Mouse (Mus musculus): ENCODE measurements around the gene 4430402I18Rik.
"Not testable (repeated sequence)": the region's sequence is repeated elsewhere in the genome, so short reads cannot be mapped to it uniquely, and the experiment has no call there.

4430402I18Rik gene

GRCm38 (mm10) chr19:28967652-28968051 is at the start of gene 4430402I18Rik:
Gene 4430402I18Rik (minus strand): TSS chr19:28967800.
- in situ Hi-C loops (cut with MseI, MboI) = no loop called here

DNA sequence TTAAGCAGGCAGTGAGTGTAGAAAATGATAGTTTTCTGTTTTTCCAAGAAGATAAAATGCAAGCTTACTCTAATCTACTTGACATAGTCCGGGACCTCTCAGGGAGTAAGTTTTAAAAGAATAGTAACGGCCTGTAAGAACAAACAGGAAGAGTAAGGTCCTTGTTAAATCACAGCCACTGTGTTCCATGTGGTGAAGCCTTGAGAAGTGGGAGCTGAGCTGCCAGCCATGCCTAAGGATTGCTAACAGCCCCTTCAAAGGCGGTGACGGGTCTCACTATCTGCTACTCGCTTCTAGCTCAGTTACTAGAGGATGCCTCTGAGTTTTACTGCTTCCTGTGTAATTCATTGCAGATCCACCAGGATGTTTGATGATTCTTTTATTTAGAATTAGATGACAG is 49.2 kb upstream of the 4430402I18Rik start:
- in situ Hi-C loops (cut with MseI, MboI) = no loop called here

DNA sequence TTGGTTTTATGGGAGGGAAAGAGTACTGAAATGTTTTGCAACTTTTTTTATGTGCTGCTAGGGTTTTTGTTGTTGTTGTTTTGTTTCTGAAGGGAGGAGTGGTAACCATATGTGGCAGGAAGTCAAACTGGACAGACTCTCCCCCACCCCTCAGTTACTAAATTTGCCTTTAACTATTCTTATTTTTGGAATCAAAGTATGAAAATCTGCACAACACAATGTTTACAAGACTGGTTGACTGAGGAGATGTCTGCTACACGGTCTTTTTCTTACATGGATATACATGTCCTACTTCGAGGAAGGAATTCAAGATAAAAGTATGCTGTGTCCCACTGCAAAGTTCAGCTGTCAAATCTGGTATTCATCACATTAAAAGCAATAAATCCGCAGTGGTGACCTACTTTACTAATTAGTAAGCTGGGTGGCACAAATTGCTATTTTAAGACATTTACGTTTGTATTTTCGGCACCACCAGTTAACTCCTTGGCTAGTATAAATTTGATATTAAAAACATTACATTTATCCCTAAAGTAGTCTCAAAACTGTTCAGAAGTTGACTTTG is 48.7 kb upstream of the 4430402I18Rik start:
- in situ Hi-C loops (cut with MseI, MboI) = no loop called here

DNA sequence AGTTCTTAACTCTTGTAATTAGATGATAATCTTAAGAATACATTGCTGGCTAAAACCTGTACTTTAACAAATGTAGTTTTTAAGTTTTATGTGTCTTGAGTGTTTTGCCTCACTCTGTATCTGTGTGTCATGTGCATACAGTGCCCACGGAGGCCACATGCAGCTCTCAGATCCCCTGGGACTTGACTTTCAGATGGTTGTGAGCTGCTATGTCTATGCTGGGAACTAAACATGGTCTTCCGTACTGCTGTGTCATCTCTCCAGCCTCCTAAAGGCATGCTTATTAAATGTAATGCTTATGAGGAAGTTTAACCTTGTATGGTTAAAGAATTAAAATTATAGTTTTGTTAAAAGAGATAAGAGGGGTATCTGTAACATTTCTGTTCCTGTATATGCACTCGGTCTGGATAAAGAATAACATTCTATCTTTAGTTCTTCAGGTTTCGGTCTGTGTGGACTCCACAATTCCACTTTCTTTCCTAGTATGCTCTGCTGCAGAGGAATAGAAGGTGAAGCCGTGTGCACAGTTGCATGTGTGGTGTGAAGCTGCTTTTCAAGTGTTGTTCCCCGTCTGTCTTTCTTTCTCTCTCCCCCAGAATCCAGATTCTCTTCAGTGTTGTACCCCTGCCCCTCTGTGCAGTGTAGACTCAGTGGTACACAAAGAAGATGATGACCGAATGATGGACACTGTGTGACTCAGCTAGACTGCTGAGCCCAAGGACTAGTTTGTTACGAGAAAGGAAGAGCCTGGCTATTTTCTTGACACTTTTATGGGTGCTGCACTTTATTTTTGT is 48.0 kb upstream of the 4430402I18Rik start:
- in situ Hi-C loops (cut with MseI, MboI) = no loop called here

DNA sequence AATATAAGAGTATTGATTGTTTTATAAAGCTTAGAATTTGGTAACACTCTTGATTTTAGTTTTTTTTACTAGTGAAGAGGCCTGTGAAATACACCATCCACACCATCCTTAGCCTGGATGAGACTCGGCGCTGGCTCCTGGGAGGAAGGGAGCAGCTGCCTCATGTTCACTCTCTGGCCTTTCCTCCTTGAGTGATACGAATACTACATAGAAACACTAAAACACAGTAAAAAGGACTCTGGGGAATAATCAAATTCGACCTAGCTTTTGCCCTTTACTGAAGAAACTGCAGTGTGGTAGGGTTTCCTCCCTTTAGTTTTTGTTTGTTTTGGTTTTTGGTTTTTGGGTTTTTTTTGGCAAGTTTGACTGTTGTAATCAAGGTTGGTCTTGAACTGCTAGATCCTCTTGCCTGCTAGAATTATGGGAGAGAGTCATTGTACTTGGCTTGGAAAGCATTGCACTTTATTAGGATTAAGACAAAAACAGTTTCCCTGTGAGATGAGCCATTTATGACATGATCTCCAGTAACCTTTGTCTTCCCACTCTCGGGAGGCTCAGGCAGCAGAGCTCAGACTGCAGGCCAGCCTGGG is 47.0 kb upstream of the 4430402I18Rik start:
- in situ Hi-C loops (cut with MseI, MboI) = no loop called here

DNA sequence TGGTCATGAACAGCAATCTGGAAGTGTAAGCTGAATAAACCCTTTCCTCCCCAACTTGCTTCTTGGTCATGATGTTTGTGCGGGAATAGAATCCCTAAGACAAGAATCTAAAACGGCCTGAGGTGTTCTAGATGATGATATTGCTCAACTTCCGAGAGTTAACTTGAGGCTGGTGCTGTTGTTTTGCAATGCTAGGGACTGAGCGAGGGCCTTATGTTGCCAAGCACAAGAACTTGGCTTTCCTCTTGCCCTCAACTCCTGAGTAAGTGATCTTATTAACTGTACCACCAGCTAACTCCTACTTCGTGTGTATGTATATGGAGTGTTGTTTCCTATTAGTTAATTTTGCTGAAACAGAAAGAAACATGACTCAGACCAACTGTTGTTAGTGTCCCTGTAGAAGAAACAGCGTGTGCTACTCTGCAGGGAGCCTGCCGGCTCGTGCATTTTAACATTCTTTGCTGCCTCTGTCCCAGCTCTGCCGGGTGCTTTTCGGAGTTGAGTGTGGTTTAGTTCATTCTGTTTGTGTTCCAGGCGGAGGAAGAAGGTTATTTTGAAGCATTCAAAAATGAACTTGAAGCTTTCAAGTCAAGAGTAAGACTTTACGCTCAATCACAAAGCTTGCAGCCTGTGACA is 43.9 kb upstream of the 4430402I18Rik start:
- in situ Hi-C loops (cut with MseI, MboI) = no loop called here

DNA sequence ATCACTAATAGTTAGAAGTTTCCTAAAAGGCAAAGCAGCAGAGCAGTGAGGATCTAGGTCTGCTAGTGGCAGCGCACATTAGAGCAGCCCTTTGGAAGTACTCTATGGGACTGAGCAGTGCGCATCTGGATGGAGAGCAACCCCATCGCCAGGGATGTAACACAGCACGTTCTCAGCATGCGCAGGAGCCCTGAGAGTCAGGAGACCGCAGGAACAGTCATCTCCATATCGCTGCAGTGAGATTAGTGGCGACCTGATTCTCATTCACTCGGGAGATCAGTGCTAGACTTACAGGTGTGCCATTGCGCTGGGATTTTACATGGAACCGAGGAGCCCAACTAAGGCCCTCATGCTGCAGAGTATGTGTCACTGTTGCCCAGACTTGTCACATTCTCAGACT is 41.4 kb upstream of the 4430402I18Rik start:
- in situ Hi-C loops (cut with MseI, MboI) = no loop called here

DNA sequence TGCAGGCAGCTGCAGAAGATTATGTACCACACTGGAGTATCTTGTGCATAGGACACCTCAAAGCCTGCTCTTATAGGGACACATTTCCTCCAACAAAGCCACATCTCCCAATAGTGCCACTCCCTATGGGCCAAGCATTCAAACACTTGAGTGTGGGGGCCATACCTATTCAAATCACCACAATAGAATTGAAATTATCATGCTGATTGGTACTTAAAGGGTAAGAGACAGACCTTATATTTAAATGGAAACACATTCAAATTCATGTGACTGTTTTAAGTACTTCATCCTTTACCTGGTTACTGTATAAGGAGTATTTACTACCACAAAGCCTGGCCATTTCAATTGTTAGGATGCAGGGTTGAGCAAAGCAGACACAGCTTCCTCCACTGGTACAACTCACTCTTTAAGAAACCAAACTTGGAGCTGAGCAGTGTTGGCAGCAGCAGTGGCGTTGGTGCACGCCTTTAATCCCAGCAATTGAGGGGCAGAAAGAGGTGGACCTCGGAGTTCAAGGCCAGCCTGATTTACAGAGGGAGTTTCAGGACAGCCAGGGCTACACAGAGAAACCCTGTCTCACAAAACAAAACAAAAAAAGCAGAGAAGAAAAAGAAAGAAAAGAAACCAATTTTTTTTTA is 40.6 kb upstream of the 4430402I18Rik start:
- in situ Hi-C loops (cut with MseI, MboI) = no loop called here

GRCm38 (mm10) chr19:29000321-29000720 is 32.7 kb upstream of the 4430402I18Rik start:
- in situ Hi-C loops (cut with MseI, MboI) = not testable (repeated sequence)

- in situ Hi-C loops (cut with MseI, MboI) = no loop called here
Observed at GRCm38 (mm10) chr19:28997976-28998630, 30.5 kb upstream of the 4430402I18Rik start.

GRCm38 (mm10) chr19:28995366-28995765 is 27.8 kb upstream of the 4430402I18Rik start:
- in situ Hi-C loops (cut with MseI, MboI) = no loop called here

DNA sequence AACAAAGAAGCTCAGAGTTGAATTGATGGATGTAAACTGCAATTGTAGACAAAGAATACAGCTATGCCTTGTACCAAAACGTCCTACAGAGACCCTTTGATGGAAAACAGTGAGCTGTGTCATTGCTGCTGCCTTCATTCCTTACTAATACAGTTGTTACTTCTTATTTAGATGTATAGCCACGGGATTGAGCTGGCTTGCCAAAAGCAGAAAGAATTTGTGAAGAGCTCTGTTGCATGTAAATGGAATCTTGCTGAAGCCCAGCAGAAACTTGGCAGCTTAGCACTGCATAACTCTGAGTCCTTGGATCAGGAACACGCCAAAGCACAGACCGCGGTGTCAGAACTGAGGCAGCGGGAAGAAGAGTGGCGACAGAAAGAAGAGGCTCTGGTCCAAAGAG is 27.3 kb upstream of the 4430402I18Rik start:
- in situ Hi-C loops (cut with MseI, MboI) = no loop called here

DNA sequence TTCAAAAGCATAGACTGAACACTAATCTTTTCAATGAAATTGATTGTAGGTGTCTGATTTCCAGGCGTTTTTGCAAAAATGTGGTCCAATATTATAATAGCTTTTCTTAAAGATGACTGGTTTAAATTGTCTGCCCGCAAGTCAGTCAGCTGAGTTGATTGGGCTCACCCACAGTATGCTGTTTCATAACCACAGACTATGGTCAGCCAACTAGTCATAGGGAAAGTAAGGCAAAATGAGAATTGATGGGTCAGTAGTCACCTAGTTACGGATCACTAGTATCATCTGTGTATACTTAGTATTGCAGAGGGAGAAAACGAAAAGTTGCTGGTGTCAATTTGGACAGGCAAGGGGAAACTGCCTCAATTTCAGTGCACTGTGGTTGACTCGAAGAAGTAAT is 23.8 kb upstream of the 4430402I18Rik start:
- in situ Hi-C loops (cut with MseI, MboI) = no loop called here

DNA sequence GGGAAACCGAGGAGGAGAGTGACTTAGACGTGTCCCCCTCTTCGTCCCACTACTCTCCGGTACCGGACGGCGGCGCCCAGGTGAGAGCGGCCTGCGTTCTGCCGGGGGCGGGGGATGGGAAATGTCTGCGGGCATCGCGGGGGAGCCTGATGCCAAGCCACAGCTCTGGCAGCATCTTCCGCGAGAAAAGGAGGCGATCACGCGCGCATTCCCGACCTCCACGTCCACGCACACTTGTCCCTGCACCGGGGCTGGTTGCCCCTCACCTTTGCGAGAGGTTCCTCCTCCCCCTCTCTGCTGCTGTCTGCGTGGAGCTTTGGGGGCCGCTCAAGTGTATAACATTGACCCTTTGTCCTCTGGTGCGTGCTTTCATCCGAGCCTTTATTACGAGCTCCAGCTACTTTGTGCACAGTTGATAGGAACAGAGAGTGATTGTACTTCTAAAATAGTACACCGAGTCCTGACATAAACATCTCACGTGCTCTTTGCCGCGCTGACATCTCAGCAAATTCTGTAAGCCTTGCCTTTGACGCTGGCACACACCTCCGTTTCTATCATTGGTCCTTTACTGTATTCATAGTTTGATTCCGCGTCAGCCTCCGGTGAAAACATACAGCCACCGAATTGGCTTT is 23.1 kb upstream of the 4430402I18Rik start:
- in situ Hi-C loops (cut with MseI, MboI) = no loop called here

GRCm38 (mm10) chr19:28990194-28990589 is 22.6 kb upstream of the 4430402I18Rik start, which contains the start of gene Cdc37l1:
Gene Cdc37l1 (plus strand): TSS chr19:28990352.
- in situ Hi-C loops (cut with MseI, MboI) = no loop called here

GRCm38 (mm10) chr19:28989515-28989914 is 21.9 kb upstream of the 4430402I18Rik start:
- in situ Hi-C loops (cut with MseI, MboI) = no loop called here

GRCm38 (mm10) chr19:28982617-28983016 is 15.0 kb upstream of the 4430402I18Rik start:
- in situ Hi-C loops (cut with MseI, MboI) = no loop called here

- in situ Hi-C loops (cut with MseI, MboI) = no loop called here
Observed at GRCm38 (mm10) chr19:28974862-28975611, 7.4 kb upstream of the 4430402I18Rik start.

- in situ Hi-C loops (cut with MseI, MboI) = no loop called here
Observed at GRCm38 (mm10) chr19:28970251-28970650, 2.7 kb upstream of the 4430402I18Rik start.

GRCm38 (mm10) chr19:28969231-28969630 is 1.6 kb upstream of the 4430402I18Rik start:
- in situ Hi-C loops (cut with MseI, MboI) = no loop called here

Data from mouse trophoblast stem cell (cell line).